Mouse (Mus musculus): ENCODE results near the gene Nod1. TPM values are rescaled to one million over a fixed set of nuclear protein-coding genes. Genes with fewer than 3 reads are reported as not detected.

The Nod1 gene
- 10 to 100 TPM in 1 of 2 experiments, 1 to 10 TPM in 1; 9.3 to 10.3 TPM for total RNA-seq (2021)

DNA sequence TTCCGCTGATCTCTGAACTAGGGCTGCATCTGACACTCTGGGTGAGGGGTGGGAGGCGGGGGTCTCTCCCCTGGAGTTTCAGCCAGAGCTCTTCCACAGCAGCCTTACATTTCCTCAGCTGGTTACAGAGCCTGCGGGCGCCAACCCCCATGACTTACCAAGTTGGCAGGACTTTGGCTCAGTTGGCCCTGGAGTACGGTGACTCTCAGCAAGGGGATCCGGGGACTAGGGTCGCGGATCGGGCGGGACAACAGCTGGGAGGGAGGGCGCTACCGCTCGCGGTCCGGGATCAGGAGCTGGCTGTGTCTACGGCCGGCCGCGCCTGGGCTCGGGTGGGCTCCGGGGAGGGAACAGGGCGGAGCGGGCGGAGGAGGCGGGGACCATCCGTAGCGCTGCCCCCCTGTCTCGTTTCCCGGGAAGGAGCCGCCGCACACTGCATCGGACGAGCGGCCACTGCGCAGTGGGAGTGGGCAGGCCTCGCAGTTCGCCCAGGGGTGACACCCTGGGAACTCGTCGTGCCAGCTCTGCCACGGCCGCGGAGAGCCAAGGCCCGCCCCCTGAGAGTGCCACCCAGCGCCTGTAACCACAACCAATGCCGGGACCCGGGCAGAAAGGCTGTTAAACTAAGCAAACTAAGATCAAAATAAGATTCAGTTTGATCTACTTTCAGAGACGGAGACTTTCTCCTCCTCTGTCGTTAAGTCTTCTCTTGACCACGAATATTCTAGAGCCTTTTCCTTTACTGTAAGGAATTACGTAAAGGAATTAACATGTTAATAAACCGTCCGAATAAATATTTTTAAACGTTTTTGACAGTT lies at the start of gene Nod1:
Nod1 (minus strand) TSS at position 502 of the 818 bp plus-strand sequence.
- DNase-seq, result peak; percentile 87

DNA sequence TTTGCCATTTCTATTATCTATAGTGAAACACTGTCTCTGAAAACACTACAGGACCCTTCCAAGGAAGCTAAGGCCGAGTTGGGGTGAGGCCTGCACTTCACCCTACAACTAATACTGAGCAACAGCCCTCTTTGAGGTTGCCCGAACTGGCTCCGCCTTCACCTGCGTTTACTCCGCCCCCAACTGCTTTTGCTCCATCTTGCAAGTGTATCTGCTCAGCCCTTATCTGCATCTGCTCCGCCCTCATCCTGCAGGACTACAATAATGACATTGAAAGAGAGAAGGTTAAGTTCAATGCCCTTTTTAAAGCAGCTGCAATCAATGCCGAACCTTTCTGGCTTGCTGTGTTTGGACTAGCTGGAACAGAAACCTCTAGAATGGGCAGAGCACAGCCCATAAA lies 49.4 kb upstream of the Nod1 start:
- DNase-seq, result no peak

GRCm38 (mm10) chr6:55018417-55018816 lies 46.0 kb upstream of the Nod1 start:
- no peak for DNase-seq

DNA sequence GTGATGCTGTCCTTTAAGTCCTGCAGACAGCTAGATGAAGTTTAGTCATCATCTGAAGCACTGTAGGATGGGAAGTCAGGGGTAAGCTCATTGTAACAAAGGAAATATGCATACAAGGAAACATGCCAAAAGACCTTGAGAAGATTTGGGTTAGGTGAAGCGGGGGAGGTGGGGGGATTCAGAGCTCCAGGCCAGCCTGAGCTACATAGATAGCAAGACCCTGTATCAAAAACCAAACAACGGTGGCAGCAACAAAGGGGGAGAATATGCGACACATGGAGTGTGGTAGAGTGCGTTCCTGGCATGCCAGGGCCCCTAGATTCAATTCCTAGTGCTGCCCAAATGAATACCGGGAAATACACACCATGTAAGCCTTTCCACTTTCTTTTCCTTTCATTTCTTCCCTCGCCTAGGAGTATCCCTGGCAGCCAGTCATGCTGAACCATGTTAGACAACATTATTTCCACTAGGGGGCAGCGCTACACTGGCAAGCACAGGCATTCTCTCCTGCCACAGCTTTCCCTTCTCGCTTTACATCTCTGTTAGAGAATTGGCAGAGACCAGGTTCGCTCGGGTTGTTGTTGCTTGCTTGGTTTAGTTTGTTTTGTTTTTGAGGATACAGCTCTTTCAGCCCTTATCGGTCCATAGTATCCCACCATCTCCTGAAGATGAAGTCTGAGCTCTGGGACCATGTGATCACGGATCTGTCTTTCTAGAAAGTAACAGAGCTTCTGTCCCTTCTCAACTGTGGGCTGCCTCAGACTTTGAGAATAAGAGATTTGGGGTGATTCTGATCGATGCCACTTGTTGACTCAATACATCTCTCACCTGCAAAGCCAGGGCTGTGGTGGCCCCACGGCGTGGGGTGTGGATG lies 44.5 kb upstream of the Nod1 start:
- peak; percentile 71 for DNase-seq

GRCm38 (mm10) chr6:55016236-55016635 lies 43.8 kb upstream of the Nod1 start:
- DNase-seq, result peak; percentile 57

DNA sequence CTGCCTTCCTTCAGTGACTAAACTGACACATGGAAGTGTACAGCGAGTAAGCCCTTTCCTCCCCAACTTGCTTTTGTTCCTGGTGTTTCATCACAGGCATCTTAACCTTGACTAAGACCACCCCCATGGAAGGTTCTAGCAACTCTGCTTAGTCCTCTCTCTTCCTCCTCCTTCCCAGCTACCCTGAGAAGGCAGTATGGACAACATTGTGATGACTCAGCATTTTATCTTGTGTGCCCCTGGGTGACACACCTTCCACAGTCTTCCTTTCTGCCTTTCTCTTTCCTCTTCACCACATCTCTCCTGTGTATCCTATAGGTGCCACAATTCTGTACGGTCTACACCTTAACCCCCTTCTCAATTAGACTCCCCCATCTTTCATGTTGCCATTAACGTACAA lies 41.8 kb upstream of the Nod1 start:
- DNase-seq, result no peak

GRCm38 (mm10) chr6:55012516-55012915 lies 40.1 kb upstream of the Nod1 start:
- DNase-seq, result no peak

DNA sequence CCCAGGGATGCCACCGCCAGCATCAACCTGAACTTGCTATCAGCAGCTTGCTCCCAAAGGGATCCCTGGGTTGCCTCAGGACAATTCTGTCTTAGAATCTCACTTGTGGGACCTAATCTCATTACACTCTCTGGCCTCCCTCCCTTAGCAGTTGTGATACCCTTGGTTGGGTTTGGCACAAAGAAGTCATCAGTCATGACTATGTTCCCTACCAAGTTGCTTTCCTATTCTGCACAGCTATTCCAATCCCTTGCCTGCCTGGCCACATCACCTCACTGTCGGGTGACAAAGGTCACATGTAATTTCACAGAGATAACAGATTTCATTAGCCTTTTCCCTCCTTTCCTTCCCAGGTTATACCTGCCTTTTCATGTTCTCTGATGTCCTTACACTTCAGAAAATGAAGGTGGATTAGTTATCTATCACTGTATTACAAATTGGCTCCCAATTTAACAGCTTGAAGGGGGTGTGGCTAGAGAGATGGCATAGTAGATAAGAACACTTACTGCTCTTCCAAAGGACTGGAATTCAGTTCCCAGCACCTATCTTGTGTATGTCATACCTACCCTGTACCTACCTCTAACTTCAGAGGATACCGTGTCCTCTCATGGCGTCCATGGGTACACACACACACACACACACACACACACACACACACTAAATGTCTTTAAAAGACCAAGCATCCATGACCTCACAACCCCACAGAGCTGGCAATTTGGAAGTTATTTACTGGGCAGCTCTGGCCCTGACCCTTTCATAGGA lies 38.1 kb upstream of the Nod1 start:
- DNase-seq, result no peak

DNA sequence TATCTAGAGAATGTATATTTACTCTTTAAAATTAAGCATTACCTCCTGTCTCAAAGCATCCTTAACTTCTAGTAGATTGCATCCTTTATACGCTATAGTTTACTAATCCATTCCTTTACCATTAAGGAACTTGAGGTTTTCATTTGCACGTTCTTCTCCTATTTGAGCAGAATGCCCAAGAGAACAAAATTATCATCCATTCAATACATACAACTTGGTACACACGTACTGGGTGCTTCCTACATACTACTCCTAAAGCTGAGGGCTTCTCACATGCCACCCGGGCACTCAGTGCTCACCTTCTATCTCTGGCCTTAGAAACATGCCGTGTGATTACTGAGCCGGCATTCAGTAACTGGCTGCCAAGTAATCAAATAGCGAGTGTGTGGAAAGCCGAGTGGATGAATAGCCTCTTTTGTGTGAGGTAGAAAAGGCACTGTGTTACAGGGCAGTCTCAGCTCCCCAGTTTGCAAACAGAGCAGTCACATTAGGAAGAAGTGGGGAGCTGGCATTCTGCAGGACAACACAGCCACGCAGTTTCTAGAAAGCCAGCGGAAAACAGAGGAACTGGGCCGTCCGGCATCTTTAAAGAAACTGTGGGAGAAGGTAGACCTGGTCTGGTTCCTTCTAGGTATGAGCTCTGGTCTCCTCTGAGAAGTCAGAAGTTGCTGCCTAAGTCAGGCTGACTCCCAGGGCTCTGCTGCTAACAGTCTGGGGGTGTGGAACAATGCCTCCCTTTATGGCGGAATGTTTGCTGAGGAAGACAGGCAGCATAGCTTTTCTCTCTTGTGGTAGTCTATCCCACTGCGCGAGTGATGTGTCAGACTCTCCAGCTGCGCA lies 37.2 kb upstream of the Nod1 start:
- DNase-seq, result no peak

- DNase-seq, result no peak
These were observed 36.0 kb upstream of the Nod1 start for GRCm38 (mm10) chr6:55008401-55008800.

DNA sequence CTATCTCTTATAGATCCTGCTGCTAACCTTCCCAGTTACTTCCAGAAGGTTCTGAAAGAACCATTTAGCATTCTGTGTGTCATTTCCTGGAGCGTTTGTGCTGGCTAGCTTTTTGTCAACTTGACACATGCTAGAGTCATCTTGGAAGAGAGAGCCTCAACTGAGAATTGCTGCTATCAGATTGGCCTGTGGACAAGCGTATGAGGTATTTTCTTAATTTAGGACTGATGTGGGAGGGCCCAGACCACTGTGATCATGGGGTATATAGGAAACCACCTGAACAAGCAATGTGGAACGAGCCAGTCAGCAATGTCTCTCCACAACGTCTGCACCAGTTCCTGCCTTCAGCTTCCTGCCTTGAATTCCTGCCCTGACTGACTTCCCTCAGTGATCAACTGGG lies 31.1 kb upstream of the Nod1 start:
- DNase-seq, result peak; percentile 19

GRCm38 (mm10) chr6:55002438-55002837 lies 30.0 kb upstream of the Nod1 start:
- no peak for DNase-seq

DNA sequence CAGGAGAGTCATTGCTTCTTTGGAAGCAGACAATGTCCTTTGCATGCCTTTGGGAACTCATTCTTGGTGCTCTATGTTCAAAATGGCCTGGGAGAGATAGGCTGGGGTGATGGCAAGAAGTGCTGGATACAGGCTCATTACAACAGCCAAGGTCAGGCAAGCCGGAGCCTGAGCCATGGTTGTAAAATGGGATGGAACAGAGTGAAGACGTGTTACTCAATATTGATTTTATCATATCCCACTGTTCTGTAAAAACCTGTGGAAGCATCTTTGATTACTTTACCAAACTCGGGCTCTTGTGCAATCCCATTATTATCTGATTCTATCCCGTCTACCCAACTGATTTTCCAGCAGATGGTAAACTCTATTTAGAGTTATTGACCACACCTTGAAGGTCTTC lies 28.9 kb upstream of the Nod1 start:
- DNase-seq, result no peak

GRCm38 (mm10) chr6:54997726-54998125 lies 25.3 kb upstream of the Nod1 start:
- no peak for DNase-seq

- DNase-seq, result no peak
These were observed 23.9 kb upstream of the Nod1 start for GRCm38 (mm10) chr6:54996361-54996760.

DNA sequence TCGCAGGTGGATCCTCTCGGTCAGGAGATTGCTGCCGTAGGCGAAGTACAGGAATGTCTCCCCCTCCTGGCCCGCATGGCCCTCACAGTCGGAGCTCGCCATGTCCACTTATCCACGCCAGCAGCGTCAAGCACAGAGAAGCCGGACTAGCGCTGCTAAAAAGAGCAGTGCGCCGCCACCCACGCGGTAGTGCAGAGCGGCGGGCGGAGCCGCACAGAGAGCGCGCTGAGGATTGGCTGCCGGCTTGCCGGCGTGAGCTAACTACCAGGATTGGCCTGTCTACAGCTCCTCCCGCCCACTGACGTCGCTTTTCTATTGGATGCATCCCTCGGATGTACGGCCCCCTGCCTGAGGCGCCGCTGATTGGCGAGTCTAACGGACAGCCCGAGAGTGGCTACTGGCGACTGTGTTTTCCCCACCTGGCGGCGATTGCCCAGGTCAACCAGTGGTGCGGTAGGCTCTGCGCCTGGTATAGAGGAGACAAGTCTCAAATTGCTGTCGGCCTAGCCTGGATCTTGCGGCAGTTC lies 20.4 kb upstream of the Nod1 start, which contains the start of gene Ggct:
Ggct (minus strand) TSS at position 217 of the 527 bp plus-strand sequence.
- peak; percentile 95 for DNase-seq

DNA sequence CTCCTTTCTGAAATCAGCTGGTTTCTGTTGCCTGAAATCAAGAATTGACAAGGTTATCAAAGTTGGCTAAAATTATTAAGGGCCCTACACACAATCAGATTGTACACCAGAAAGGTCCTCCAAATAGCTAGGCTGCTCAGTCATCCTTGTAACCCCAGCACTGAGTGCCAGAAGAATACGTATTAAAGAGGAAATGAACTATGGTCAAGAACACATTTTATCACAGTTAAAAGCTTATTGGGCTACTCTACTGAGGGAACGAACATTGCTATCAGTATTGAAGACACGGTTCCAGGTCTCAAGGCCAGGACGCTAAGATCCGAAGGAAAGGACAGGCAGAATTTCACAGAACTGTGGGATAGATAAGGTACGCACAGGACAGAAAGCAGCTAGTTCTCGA lies 19.7 kb upstream of the Nod1 start:
- DNase-seq, result no peak

- no peak for DNase-seq
These were observed 18.8 kb upstream of the Nod1 start for GRCm38 (mm10) chr6:54991189-54991588.

DNA sequence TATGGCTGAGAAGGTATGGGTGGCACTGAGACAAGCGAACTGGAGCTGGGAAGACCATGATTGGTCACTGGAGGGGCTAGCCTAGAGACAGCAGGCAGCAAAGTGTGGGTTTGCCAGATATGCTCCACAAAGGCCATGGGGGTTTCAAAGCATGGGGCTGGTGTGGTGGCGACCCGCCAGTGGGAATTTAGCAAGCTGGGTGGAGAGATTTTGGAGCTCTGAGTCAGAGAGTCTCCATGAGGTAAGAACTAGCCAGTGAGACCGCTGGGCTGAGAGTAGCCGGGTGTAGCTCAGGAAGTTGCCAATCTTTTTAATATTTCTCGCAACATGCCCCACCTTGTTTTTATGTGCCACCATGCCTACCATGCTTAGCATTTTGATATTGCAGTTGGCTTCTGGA lies 15.7 kb upstream of the Nod1 start:
- DNase-seq, result no peak

DNA sequence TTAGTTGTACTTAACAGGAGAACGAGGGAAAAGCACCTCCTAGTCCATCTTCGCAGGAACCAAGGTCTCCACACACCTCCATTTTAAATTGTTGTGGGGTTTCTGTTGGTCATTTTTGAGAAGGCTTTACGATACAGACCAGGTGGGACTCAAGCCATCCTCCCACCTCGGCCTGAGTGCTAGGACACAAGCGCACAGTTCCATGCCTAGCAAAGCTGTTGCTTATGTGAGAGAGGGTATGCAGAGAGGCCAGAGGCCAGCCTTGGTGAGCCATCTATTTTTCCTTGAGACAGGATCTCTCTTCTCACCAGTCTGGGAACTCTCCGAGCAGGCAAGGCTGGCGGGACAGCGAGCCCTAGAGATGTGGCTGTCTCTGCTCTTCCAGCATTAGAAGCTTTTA lies 11.7 kb upstream of the Nod1 start:
- no peak for DNase-seq

DNA sequence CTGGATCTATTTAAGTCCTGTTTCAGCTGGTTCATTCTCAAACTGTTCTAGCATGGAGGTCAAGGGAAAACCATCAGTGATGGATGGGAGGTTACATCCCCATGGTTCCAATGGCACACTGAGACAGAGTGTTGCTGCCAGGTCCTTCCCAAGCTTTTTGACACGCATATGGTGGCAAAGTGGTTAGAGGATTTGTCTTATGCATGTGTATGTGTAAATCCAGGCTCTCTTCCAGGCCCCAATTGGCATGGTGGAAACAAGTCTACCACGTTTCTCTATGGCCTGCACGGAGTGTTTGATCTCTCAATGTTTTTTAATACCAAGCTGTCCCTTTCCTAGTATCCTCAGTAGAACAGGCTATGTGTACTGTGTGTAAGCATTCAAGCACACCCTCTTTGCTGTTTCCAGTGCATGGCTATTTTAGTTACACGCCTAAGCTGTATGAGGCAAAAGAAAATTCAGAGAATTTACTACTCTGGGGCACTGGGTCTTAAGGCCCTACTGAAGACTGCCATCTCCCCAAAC lies 11.2 kb upstream of the Nod1 start:
- DNase-seq, result no peak

Measured in heart, postnatal 4 days (tissue).